Mouse (Mus musculus): Measurements from ENCODE around the gene Dynlrb1.

DNA sequence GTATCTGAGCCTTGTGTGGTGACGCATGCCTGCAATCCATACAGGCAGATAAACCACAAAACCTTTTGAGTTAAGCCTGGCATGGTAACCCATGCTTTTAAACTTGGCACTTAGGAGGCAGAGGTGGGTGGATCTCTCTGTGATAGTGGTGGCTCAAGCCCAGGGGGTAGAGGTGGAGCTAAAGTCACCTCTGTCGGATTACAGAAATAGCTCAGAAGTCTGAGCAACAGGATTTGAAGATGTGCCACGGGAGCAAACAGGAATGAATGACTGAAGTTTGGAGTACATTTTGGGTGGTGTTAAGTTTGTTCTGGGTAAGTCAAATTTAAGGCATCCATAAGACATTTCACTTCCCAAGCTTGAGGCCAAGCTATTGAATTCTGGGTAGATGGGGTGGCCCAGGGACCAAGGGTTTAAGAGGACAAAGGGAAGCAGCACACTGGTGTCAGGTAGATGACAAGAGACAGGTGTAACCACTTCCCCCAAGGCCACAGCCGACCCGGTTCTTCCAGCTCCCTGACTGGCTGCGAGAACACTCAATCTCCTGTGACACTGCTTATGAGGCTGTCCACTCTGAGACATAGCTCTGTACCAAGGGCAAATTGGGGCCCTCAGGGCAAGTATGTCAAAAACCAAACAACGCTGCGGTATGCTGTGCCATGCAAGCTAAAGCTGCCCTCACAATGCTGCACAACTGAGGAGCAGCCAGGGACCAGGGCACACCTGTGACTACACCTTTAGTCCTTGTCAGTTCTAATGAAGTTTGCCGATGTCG lies 36.2 kb downstream of the Dynlrb1 start:
- TF ChIP-seq POLR2A (IDR thresholded peaks at IDR 0.05; ENCODE audit: extremely low read depth, insufficient read depth, low read length) (no peak), CTCF (IDR thresholded peaks at IDR 0.05; ENCODE audit: low read depth, low read length) (no peak)

All from liver, adult 2 months (tissue).